Mouse (Mus musculus) R1 (cell line): Measurements from ENCODE around the gene B430306N03Rik.
A peak's percentile ranks its signal among the peaks of the same experiment; 100 is the strongest.

ENCODE experiments used
- DNase-seq: peaks from one replicate; pipeline ENCODE4 v3.0.0-alpha.2; 2018; ENCODE audit warnings: low read depth, low spot score

B430306N03Rik gene

DNA sequence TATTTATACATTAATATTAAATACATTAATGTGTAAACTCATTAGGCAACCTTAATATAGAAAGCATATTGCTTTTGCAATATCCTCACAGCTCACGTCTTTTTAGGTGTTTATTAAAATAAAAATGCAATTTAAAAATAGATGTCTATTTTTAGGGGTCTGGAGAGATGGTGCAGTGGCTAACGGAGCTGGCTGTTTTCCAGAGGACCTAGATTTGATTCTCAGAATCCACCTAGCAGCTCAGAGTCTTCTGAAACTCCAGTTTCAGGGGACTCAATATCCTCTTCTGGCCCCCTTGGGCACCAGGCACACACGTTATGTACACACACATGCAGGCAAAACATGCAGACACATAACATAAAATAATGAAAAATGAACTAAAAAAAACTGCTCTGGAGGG is 46.4 kb downstream of the B430306N03Rik start:
- DNase-seq, result no peak

DNA sequence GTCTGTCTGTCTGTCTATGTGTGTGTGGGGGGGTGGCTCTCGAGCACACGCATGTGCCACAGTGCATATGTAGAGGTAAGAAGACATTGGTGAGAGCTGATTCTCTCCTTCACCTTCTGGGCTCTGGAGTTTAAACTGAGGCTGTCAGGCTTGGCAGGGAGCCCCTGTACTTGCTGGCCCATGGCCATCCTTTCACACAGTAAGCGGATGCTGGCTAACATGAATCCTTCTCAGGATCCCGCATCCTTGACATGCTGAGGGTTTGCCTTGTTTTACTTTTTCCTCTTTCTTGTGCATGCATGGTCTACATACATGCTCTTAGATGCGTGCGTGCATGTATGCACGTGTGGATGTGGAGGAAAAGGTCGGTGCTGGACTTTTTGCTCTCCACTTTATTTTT is 47.0 kb downstream of the B430306N03Rik start:
- no peak for DNase-seq

DNA sequence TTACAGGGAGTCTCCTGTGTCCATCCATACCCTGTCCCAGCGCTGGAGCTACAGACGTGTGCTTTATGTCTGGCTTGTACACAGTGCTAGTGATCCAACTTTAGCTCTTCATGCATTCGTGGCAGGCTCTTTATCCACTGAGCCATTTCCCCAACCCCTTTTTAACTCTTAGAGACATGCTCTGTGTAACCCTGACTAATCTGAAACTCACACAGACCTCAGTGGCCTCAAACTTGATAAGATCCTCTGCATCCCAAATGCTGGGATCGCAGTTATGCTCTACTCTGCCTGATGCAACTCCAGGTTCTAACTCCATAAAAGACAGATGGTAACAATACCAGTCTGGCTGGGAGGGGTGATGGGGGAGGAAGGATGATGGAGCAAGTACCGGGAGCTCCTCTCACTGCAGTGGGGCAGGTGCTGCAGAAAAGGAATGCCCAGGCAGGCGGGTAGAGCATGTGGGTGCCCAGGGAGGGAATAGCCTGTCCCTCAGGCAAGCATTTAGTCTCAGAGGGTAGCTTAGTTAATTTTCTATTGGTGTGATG is 47.6 kb downstream of the B430306N03Rik start:
- no peak for DNase-seq

DNA sequence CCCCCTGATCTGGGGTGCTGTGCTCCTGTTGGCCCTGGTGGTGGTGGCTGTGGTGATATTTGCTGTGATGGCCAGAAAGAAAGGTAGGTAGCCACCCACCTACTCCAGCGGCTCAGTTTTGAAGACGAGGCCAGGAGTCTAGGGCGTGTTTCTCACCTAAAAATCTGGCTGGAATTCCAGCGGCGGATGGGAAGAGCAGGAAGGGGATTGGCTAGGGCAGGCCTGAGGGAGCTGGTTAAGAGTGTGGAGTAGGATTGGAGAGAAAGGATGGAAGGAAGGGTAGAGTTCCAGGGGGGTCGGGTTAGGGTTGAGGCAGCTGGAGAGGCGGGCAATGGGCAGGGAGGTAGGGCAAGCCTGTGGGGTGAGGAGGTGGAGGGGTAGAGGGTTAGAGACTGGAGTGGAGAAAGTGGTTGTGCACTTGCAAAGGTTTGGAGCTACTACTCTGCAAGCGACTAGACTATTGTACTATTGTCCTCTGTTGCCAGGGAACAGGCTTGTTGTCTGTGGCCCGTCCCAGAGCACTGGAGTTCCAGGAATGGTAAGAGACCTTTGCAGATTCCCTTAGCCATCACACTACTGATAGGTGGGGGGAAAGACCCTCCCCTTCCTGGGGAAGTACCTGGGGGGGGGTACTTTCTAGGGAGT is 49.7 kb downstream of the B430306N03Rik start:
- peak; percentile 81 for DNase-seq

DNA sequence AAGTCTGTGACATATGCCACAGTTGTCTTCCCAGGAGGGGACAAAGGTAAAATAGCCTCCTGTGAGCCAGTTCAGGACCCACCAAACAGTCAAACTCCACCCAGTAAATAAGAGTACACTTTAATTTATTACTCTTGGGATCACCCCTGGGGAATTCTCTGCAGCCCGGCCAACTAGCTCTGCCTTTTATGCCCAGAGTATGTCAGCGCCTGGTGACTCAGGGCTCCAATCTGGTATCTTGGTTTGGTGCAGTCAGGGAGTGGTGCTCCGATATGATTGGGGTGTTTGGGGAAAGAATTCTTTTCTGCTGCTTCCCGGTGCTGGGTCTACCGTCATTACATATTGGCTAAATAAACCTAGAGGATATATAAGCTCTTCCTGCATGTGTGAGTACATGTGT is 50.9 kb downstream of the B430306N03Rik start:
- no peak for DNase-seq

DNA sequence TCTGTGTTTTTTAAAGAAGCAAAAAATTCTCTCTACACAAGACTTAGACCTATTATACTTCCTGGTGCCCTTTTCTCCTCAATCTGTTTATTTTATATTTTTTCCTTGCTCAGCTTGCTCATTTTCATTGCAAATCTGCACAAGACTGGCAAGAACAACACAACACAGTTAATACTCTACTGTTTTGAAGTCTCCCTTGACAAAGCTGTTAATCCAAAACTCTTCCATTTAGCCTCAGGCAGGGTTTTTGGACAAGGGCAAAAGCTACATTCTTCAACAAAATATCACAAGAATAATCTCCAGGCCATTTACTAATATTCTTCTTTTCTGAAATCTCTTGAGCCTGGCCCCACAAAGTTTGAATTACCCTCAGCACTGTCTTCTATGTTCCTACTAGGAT is 55.7 kb downstream of the B430306N03Rik start:
- no peak for DNase-seq

DNA sequence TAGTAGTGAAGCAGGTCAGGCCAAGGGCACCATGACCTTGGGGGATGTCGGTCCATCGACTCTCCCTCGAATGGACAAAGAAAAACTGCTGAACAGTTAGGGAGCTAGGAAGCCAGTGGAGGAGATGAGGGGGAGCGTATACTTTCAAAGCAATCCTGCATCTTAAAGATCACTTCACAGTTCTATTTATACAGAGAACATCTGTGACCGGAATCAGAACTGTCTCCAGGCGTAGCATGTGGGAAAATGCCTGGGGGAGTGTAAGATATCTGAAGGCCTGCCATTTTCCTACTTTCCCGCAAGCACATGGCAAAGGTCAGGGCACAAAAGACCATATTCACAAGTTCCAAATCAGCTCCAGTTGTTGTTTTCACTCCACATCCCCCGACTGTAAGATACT is 57.0 kb downstream of the B430306N03Rik start:
- peak; percentile 61 for DNase-seq

DNA sequence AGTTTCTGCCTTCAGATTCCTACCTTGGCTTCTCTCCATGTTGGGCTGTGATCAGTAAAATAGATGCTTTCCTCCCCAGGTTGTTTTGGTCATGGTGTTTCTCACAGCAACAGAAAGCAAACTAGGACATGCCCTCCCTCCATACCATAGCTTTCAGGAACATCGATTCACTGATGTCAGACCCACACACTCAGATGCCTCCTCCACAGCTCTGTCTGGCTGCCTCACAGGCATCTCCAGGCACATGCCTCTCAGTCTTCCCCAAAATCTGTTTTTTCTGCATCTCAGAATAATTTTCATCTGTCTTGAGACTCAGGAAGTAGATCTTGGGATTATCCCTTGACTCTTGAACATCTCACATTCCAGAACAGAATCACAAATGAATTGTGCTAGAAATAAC is 60.2 kb downstream of the B430306N03Rik start:
- DNase-seq, result no peak
